Mouse (Mus musculus): Measurements from ENCODE around the gene Carhsp1. TPM values are rescaled to one million over a fixed set of nuclear protein-coding genes. Genes with fewer than 3 reads are reported as not detected.

Gene Carhsp1
- polyA plus RNA-seq, 1 experiment = 149 TPM

DNA sequence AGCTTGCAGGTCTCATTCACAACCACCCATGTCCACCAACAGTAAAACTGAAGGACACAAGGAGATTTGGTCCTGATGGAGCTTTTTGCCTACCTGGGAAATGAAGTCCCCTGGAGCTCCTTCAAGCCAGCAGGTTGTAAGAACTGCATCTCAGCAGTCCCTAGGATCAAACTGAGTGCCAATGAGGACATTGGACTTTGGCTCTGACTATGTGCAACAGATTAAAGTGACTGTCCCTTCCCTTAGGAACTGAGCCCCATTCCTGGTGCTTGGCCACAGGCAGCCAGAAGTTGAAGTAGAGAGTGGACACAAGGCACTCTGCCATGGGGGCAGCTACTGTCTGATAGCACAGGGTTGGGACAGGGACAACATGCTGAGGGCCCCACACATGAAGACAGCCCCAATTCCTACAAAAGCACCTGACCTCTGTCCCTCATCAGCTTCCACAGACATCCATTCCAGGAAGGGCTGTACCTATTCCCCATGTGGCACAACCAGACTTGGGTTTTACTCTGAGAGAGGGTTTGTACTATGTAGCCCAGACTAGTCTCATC is 15.7 kb upstream of the Carhsp1 start:
- no peak for DNase-seq (ENCODE audit: low read depth)
- TF ChIP-seq CTCF (IDR thresholded peaks at IDR 0.05; ENCODE audit: borderline replicate concordance, extremely low read depth, insufficient read depth, insufficient read length) (no peak), POLR2A (IDR thresholded peaks at IDR 0.05; ENCODE audit: borderline replicate concordance, extremely low read depth, insufficient read depth, insufficient read length, poor library complexity, severe bottlenecking) (no peak)

DNA sequence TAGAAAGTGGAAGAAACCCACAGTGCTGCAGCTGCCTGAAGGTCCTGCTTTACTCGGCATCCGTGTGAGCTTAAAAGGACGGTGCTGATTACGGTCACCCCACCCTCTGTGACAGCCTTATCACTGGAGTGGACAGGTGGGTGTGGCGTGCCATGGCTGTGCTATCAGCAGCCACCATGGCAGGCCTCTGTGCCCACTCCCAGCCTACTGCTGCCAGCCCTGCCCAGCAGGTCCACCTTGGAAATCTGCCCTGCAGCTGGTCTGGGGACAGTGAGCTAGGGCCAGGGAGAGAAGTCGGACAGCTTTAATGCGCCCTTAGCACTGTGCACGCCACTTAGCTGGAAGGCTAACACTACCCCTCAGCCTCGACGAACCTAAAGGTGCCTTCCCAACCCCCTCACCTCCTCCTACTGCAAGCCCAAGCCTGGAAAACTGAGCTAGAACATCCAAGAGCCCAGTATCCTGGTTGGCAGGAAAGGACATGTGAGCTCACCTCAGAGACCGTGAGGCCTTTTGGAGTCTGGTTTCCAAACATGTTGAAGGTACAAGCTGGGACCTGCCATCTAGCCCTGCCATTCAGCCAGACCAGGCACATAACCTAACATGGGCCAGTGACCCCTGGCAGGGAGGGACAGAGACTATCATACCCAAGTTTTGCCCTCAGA is 15.0 kb upstream of the Carhsp1 start:
- DNase-seq (ENCODE audit: low read depth) = no peak
- no peak for TF ChIP-seq CTCF (IDR thresholded peaks at IDR 0.05; ENCODE audit: borderline replicate concordance, extremely low read depth, insufficient read depth, insufficient read length)
- TF ChIP-seq POLR2A (IDR thresholded peaks at IDR 0.05; ENCODE audit: borderline replicate concordance, extremely low read depth, insufficient read depth, insufficient read length, poor library complexity, severe bottlenecking) = no peak

DNA sequence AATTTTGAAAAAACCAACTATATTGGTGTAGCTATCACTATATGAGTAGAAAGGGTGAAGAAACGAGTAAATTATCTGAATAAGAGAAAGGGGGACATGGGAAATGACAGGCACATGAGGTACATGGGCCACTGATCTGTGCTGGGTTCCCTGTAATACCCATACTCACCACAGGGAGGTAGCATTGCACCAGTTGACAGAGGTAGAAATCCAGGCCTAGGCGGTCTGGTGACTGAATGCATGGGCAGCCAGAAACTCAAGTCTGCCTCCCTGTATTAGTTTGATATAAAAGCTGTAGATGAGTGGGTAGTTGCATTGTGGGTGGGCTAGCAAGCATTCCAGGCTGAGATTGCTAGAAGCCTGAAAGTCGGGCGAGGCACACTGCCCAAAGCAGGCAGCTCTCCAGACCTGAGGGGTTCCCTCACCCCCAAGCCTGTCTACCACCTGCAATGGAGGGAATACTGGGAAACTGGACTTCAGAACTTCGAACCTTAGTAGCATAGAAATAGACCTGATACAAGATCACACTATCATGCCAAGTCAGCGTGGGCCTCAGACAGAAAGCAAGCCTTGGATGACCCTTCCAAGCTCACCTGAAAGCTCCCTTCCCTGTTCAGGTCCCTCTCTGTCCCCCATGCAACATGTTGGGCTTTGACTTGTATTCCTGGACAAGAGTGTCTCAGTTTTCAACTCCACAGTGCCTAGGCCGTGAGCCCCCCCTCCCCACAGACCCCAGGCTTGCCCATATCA is 14.3 kb upstream of the Carhsp1 start:
- TF ChIP-seq CTCF (IDR thresholded peaks at IDR 0.05; ENCODE audit: borderline replicate concordance, extremely low read depth, insufficient read depth, insufficient read length) (peak; percentile 79; the same call in 1 of the 2 replicates), POLR2A (IDR thresholded peaks at IDR 0.05; ENCODE audit: borderline replicate concordance, extremely low read depth, insufficient read depth, insufficient read length, poor library complexity, severe bottlenecking) (no peak)
- peak; percentile 78 for DNase-seq (ENCODE audit: low read depth)

DNA sequence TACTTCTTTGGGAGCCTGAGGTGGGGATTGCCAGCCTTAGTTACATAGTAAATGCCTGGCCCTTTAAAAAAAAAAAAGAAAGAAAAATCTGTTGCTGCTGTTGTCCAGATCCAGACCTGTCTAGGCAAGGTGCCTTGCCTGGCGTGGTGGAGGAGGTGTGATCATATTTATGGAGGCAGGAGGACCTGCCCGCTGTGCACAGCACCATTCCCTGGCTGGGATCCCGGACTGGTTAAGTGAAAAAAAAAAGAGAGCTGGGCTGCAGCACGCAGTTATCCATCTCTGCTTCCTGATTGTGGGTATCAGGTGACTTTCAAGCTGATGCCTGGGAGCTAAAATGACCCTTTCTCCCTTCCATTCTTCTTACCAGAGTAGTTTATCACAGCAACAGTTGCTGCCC is 13.1 kb upstream of the Carhsp1 start:
- TF ChIP-seq CTCF (IDR thresholded peaks at IDR 0.05; ENCODE audit: borderline replicate concordance, extremely low read depth, insufficient read depth, insufficient read length) (no peak), POLR2A (IDR thresholded peaks at IDR 0.05; ENCODE audit: borderline replicate concordance, extremely low read depth, insufficient read depth, insufficient read length, poor library complexity, severe bottlenecking) (no peak)
- no peak for DNase-seq (ENCODE audit: low read depth)

DNA sequence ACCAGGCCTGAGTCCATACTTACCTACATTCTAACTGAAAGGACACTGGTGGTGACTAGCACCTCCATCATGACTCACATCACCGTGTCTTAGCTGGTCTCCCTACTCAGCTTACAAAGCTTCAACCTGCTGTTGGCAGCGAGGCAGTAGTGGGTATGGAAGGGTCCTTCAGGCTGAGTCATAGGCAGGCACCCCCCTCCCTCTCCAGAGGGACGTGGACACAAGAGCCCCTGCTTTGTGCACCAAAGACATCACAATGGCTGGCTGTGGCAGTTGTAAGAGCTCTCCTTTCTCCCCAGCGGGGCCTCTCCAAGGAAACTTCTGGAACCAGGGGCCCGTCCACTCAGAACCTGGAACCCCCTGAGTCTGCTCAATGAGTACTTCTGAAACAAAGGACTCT is 8.5 kb upstream of the Carhsp1 start, which contains the start of gene Gm5767:
Gm5767 (plus strand) TSS at position 301 of the 400 bp plus-strand sequence.
- DNase-seq (ENCODE audit: low read depth) = no peak
- no peak for TF ChIP-seq CTCF (IDR thresholded peaks at IDR 0.05; ENCODE audit: borderline replicate concordance, extremely low read depth, insufficient read depth, insufficient read length)
- no peak for TF ChIP-seq POLR2A (IDR thresholded peaks at IDR 0.05; ENCODE audit: borderline replicate concordance, extremely low read depth, insufficient read depth, insufficient read length, poor library complexity, severe bottlenecking)

DNA sequence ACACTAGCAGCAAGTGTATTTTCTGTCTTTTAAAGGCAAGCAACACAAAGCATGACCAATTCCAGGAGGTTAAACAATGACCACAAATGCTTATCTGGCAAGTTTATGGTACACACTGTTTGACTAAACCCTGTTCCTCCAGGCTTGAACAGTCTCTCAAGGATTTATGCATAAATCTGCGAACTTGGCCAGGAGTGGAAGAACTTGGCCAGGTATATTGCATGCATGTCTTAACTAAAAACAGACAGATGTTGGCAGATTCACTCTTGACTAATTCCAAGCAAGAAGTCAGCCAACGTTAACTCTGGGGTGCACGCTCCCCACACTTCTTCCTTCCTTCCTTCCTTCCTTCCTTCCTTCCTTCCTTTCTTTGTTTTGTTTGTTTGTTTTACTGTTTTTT is 7.8 kb upstream of the Carhsp1 start:
- no peak for TF ChIP-seq POLR2A (IDR thresholded peaks at IDR 0.05; ENCODE audit: borderline replicate concordance, extremely low read depth, insufficient read depth, insufficient read length, poor library complexity, severe bottlenecking)
- TF ChIP-seq CTCF (IDR thresholded peaks at IDR 0.05; ENCODE audit: borderline replicate concordance, extremely low read depth, insufficient read depth, insufficient read length) = no peak

DNA sequence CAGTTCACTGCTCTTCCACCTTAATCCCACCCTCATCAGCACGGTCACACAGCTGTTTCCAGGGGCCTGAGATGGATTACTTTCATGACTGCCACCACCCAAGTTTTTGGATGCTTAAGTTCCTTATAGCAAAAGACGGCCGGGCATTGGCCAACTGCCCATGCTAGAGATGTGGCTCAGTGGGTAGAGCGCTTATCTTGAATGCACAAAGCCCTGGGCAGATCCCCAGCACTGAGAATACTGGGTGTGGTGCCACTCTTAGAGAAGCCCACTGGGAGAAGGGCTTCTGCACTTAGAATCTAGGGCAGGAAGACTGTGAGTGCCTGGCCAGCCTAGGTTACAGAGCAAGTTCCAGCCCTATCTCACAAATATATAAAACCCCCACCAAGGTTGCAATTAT is 6.7 kb upstream of the Carhsp1 start:
- no peak for DNase-seq (ENCODE audit: low read depth)
- TF ChIP-seq CTCF (IDR thresholded peaks at IDR 0.05; ENCODE audit: borderline replicate concordance, extremely low read depth, insufficient read depth, insufficient read length) (no peak), POLR2A (IDR thresholded peaks at IDR 0.05; ENCODE audit: borderline replicate concordance, extremely low read depth, insufficient read depth, insufficient read length, poor library complexity, severe bottlenecking) (no peak)

More for the DNA sequence above, 7.8 kb upstream of the Carhsp1 start:
- no peak for DNase-seq (ENCODE audit: low read depth)

DNA sequence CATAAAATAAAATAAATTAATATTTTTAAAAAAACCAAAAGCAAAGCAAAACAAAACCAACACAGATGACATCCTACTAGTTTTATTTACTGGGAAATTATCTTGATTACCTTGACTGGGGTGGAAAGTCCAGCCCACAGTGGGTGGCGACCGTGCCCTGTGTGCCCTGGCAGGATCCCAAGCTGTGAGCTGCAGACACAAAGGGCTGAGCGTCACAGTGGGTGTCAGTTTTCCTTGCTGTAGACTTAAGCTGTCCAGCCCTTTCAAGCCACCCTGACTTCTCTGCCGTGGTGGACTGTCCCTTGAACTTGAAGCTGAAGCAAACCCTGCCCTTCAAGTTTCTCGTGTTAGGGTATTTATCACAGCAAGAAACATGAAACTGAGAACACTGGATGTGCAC is 6.1 kb upstream of the Carhsp1 start:
- TF ChIP-seq POLR2A (IDR thresholded peaks at IDR 0.05; ENCODE audit: borderline replicate concordance, extremely low read depth, insufficient read depth, insufficient read length, poor library complexity, severe bottlenecking) (no peak), CTCF (IDR thresholded peaks at IDR 0.05; ENCODE audit: borderline replicate concordance, extremely low read depth, insufficient read depth, insufficient read length) (no peak)
- no peak for DNase-seq (ENCODE audit: low read depth)

DNA sequence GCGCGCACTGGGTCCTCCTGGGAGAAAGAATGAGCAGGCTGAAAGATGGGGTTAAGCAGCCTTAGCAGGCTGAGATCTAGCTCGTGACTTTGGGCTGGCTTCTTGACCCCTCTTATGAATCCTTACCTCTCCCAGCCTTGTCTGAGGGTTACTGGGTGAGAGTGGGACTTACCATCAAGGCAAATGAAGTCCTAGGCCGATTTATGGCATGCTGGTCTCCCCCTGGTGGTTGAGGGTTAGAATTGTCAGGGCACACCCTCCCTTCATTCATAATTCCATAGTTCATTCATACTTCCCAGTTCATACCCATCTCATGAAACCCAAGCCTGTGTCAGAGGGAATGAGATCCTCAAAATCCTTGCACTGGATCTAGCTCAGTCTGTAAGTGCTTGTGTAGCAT is 4.8 kb upstream of the Carhsp1 start:
- TF ChIP-seq CTCF (IDR thresholded peaks at IDR 0.05; ENCODE audit: borderline replicate concordance, extremely low read depth, insufficient read depth, insufficient read length) (peak; percentile 84), POLR2A (IDR thresholded peaks at IDR 0.05; ENCODE audit: borderline replicate concordance, extremely low read depth, insufficient read depth, insufficient read length, poor library complexity, severe bottlenecking) (no peak)
- DNase-seq (ENCODE audit: low read depth) = peak; percentile 79

DNA sequence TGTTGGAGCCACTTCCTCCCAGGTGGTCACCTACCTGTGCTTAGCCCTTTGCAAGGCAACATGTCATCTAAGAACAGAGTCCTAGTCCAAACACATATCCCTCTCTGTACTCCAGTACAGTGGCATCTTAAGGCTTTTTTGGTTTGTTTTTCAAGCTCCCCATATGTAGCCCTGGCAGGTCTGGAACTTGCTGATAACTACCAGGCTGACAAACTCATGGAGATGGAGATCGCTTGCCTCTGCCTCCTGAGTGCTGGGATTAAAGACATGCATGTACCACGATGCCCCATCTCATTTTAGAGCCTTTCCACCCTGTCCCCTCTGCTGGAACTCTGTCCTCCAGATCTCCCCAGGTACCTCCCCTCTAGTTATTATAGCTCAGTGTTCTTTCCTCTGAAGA is 4.3 kb upstream of the Carhsp1 start:
- DNase-seq (ENCODE audit: low read depth) = no peak

DNA sequence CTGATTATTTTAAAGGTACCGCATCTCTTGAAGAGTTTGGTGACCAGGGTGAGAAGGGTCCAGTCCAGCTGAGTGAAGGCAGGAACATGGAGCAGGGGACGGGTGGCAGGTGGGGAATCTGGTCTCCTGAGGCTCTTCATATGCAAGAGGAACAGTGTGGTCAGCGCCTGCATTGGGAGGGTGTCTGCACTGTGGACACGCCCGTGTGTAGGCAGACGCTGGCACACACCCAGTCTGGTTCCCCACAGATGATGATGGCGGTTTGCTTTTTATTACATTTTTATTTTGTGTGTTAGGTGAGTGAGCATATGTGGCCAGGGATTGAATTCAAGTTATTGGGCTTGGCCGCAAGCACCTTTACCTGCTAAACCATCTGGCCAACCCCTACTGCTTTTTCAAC is 3.6 kb upstream of the Carhsp1 start:
- no peak for TF ChIP-seq CTCF (IDR thresholded peaks at IDR 0.05; ENCODE audit: borderline replicate concordance, extremely low read depth, insufficient read depth, insufficient read length)
- no peak for TF ChIP-seq POLR2A (IDR thresholded peaks at IDR 0.05; ENCODE audit: borderline replicate concordance, extremely low read depth, insufficient read depth, insufficient read length, poor library complexity, severe bottlenecking)
- no peak for DNase-seq (ENCODE audit: low read depth)

More for the DNA sequence above, 4.3 kb upstream of the Carhsp1 start:
- no peak for TF ChIP-seq POLR2A (IDR thresholded peaks at IDR 0.05; ENCODE audit: borderline replicate concordance, extremely low read depth, insufficient read depth, insufficient read length, poor library complexity, severe bottlenecking)
- TF ChIP-seq CTCF (IDR thresholded peaks at IDR 0.05; ENCODE audit: borderline replicate concordance, extremely low read depth, insufficient read depth, insufficient read length) = no peak
